Comparison of ENCODE assay signal across 9 mouse cellular contexts in genomic region chr15:78720094-78720493, GRCm38 (mm10). TPM values are rescaled to one million over a fixed set of nuclear protein-coding genes. Genes with fewer than 3 reads are reported as not detected.
DNase-seq lines count a peak whose midpoint lies in the region; ATAC-seq and TF ChIP-seq lines count a peak whose summit lies in the region.
"Had no signal": no experiment of that assay in that cellular context is flagged by ENCODE, and none has a peak within 500 bp of the region (broad histone marks: within the 10 kb centered on the region; RNA-seq: fewer than 3 reads in every experiment).

No protein-coding gene starts in this region.

- H3K27ac ChIP-seq in kidney, embryonic 16.5 days (ENCODE audit: low read length), result no peak overlapping the region
- H3K27ac ChIP-seq in embryonic facial prominence, embryonic 12.5 days, result no peak overlapping the region
- no peak overlapping the region for H3K27ac ChIP-seq in limb, embryonic 14.5 days (replicated peaks; ENCODE audit: low read depth, low read length)
- H3K27ac ChIP-seq in thymus, adult 2 months (ENCODE audit: control insufficient read depth, insufficient read depth, low read length), result no peak overlapping the region
- H3K27ac ChIP-seq: macrophage had no signal

- H3K4me3 ChIP-seq in kidney, embryonic 16.5 days (ENCODE audit: low read length), result no peak overlapping the region
- H3K4me3 ChIP-seq in embryonic facial prominence, embryonic 12.5 days, result no peak overlapping the region
- no peak overlapping the region for H3K4me3 ChIP-seq in limb, embryonic 14.5 days (replicated peaks; ENCODE audit: low read length)
- H3K4me3 ChIP-seq in thymus, adult 2 months (ENCODE audit: control insufficient read depth, insufficient read depth, low read length), result no peak overlapping the region

- WGBS in kidney, embryonic 16.5 days, result 3% methylated on average over 16 of the region's 16 CpGs
- WGBS in embryonic facial prominence, embryonic 12.5 days, result 3% methylated on average over 16 of the region's 16 CpGs
- 2% methylated on average over 15 of the region's 16 CpGs for WGBS in limb, embryonic 14.5 days
- 4% methylated on average over 16 of the region's 16 CpGs for WGBS in thymus, adult 2 months

- no peak overlapping the region for H3K4me2 ChIP-seq in kidney, embryonic 16.5 days (replicated peaks; ENCODE audit: low read depth, low read length)
- H3K4me2 ChIP-seq in embryonic facial prominence, embryonic 12.5 days (replicated peaks), result 0 out of 2 replicates have a peak overlapping the region, but pooled peaks have one; percentile 17
- H3K4me2 ChIP-seq in limb, embryonic 14.5 days (replicated peaks; ENCODE audit: low read depth, low read length, severe bottlenecking), result no peak overlapping the region

- H3K9me3 ChIP-seq in kidney, embryonic 16.5 days (ENCODE audit: low read length), result no peaks in the 10 kb centered on the region
- H3K9me3 ChIP-seq in embryonic facial prominence, embryonic 12.5 days, result no peaks in the 10 kb centered on the region
- no peaks in the 10 kb centered on the region for H3K9me3 ChIP-seq in limb, embryonic 14.5 days (ENCODE audit: control insufficient read depth, low read length)

- peaks cover 64% of the 10 kb centered on the region for H3K27me3 ChIP-seq in kidney, embryonic 16.5 days (ENCODE audit: insufficient read depth, low read length)
- peaks cover 65% of the 10 kb centered on the region for H3K27me3 ChIP-seq in embryonic facial prominence, embryonic 12.5 days
- H3K27me3 ChIP-seq in limb, embryonic 14.5 days (ENCODE audit: control insufficient read depth, insufficient read depth, low read length), result peaks cover 58% of the 10 kb centered on the region
- peaks cover 14% of the 10 kb centered on the region; the same call in 1 of the 2 replicates for H3K27me3 ChIP-seq in thymus, adult 2 months (ENCODE audit: control insufficient read depth, insufficient read depth, low read length)

- H3K36me3 ChIP-seq in kidney, embryonic 16.5 days (ENCODE audit: insufficient read depth, low read length), result no peaks in the 10 kb centered on the region
- no peaks in the 10 kb centered on the region for H3K36me3 ChIP-seq in embryonic facial prominence, embryonic 12.5 days
- H3K36me3 ChIP-seq in limb, embryonic 14.5 days (ENCODE audit: control insufficient read depth, insufficient read depth, low read length), result no peaks in the 10 kb centered on the region
- no peaks in the 10 kb centered on the region for H3K36me3 ChIP-seq in thymus, adult 2 months (ENCODE audit: control insufficient read depth, insufficient read depth, low read length)

- intact Hi-C loops in heart, postnatal 36 days (cut with DNase I), result loop anchor here (1.0 kb wide), 1 partner anchor 97 kb away; no protein-coding TSS in a partner anchor

- TF ChIP-seq CTCF in thymus, adult 2 months (IDR thresholded peaks at IDR 0.05; ENCODE audit: borderline replicate concordance, control insufficient read depth, extremely low read depth, insufficient read depth, low read length, poor library complexity), result peak; percentile 86

- H3K9ac ChIP-seq in kidney, embryonic 16.5 days (replicated peaks; ENCODE audit: low read length), result no peak overlapping the region
- H3K9ac ChIP-seq in embryonic facial prominence, embryonic 12.5 days, result no peak overlapping the region
- no peak overlapping the region for H3K9ac ChIP-seq in limb, embryonic 14.5 days (ENCODE audit: low read depth, low read length, severe bottlenecking)

- no peak for TF ChIP-seq POLR2A in limb, embryonic 14.5 days (IDR thresholded peaks at IDR 0.05; ENCODE audit: borderline replicate concordance, extremely low read depth, insufficient read depth, insufficient read length)
- TF ChIP-seq POLR2A in thymus, adult 2 months (IDR thresholded peaks at IDR 0.05; ENCODE audit: control insufficient read depth, extremely low read depth, insufficient read depth, low read length, poor library complexity), result no peak

- peak; percentile 60 for DNase-seq in kidney, adult 18-20 months
- DNase-seq in adrenal gland, postnatal 25 days, result peak; percentile 65
- DNase-seq in heart, postnatal 36 days, result peak; percentile 63 to 71
- DNase-seq in limb, embryonic 14.5 days (ENCODE audit: low spot score), result peak; percentile 61
- DNase-seq in natural killer cell, adult 2 months (ENCODE audit: low spot score in 2 of 2), result peak; percentile 26 to 59
- peak; percentile 68 for DNase-seq in thymus, adult 2 months

- H3K4me1 ChIP-seq in kidney, embryonic 16.5 days (ENCODE audit: insufficient read depth, low read length), result peaks cover 16% of the 10 kb centered on the region
- peaks cover 7% of the 10 kb centered on the region; the same call in 1 of the 2 replicates for H3K4me1 ChIP-seq in embryonic facial prominence, embryonic 12.5 days
- H3K4me1 ChIP-seq in limb, embryonic 14.5 days (ENCODE audit: control insufficient read depth, insufficient read depth, low read length), result peaks cover 3% of the 10 kb centered on the region; the same call in 1 of the 2 replicates
- H3K4me1 ChIP-seq in thymus, adult 2 months (replicated peaks; ENCODE audit: control insufficient read depth, insufficient read depth, low read length), result peaks cover 52% of the 10 kb centered on the region

- ATAC-seq in kidney, embryonic 16.5 days (ENCODE audit: low FRiP score, low TSS enrichment), result no peak
- no peak for ATAC-seq in embryonic facial prominence, embryonic 12.5 days (ENCODE audit: insufficient number of reproducible peaks, insufficient read depth, low FRiP score, low TSS enrichment)
- no peak for ATAC-seq in limb, embryonic 14.5 days (ENCODE audit: low FRiP score, low read depth)

RNA-seq across cellular contexts. Expression of gene Elfn2, which starts 1.5 kb away (rescaled TPM):
- polyA plus RNA-seq in kidney, embryonic 16.5 days (2015; fragmentation: Nextera tagmentation; extraction: Ambion mirVana), result 0.03 and 0.07 TPM in 2 replicates
- total RNA-seq in adrenal gland, postnatal 25 days (2021), result 2.4 and 7.8 TPM in 2 replicates
- polyA plus RNA-seq in embryonic facial prominence, embryonic 12.5 days (2016; fragmentation: Nextera tagmentation; extraction: Ambion mirVana), result 0.06 and 0.19 TPM in 2 replicates
- total RNA-seq in heart, postnatal 36 days (2021), result 1 to 10 TPM in 1 of 2 experiments, under 1 TPM in 1; 0.75 to 1.5 TPM
- polyA plus RNA-seq in limb, embryonic 14.5 days (2012; rRNA removed), result 0.19 and 0.24 TPM in 2 replicates
- polyA plus RNA-seq in limb, embryonic 14.5 days (2014; fragmentation: Nextera tagmentation; extraction: Ambion mirVana), result 0.04 TPM in 1 of 2 replicates, not detected in the other
- 4.7 and 8.4 TPM in 2 replicates for polyA plus RNA-seq in thymus, adult 2 months (2012; rRNA removed)
- polyA plus RNA-seq: macrophage had no signal

RNA-seq across cellular contexts. Expression of gene Mfng, which starts 53.2 kb away (rescaled TPM):
- 28.7 and 31.7 TPM in 2 replicates for polyA plus RNA-seq in kidney, embryonic 16.5 days (2015; fragmentation: Nextera tagmentation; extraction: Ambion mirVana)
- total RNA-seq in adrenal gland, postnatal 25 days (2021), result 11.9 and 14.5 TPM in 2 replicates
- 29.1 and 29.3 TPM in 2 replicates for polyA plus RNA-seq in embryonic facial prominence, embryonic 12.5 days (2016; fragmentation: Nextera tagmentation; extraction: Ambion mirVana)
- 10 to 100 TPM; 11.2 to 11.8 TPM for total RNA-seq in heart, postnatal 36 days (2021)
- polyA plus RNA-seq in limb, embryonic 14.5 days (2012; rRNA removed), result 13.9 and 17.3 TPM in 2 replicates
- 10.1 and 11.7 TPM in 2 replicates for polyA plus RNA-seq in limb, embryonic 14.5 days (2014; fragmentation: Nextera tagmentation; extraction: Ambion mirVana)
- polyA plus RNA-seq in thymus, adult 2 months (2012; rRNA removed), result 97.5 and 110 TPM in 2 replicates
